Mouse (Mus musculus): ENCODE results near the gene Gm867. TPM values are rescaled to one million over a fixed set of nuclear protein-coding genes. Genes with fewer than 3 reads are reported as not detected.
A peak's percentile ranks its signal among the peaks of the same experiment; 100 is the strongest.

Gm867 gene
- 0.08 and 0.26 TPM in 2 replicates for total RNA-seq (2012; rRNA removed)
- 1 to 10 TPM in 1 of 2 experiments, not detected in 1; 1.6 TPM for polyA plus RNA-seq (2012; ENCODE audit: insufficient read depth in 1 of 2, insufficient read length in 2 of 2, low read depth in 1 of 2, low replicate concordance in 2 of 2, missing spikeins in 1 of 2)

- H3K27me3 ChIP-seq (ENCODE audit: control insufficient read depth in 1 of 2, insufficient read depth in 2 of 2, low read length in 2 of 2) = no peaks in the 10 kb centered on the region
- no peaks in the 10 kb centered on the region for H3K9me3 ChIP-seq (replicated peaks; ENCODE audit: insufficient read depth, low read length)
- H3K79me2 ChIP-seq (ENCODE audit: control insufficient read depth, insufficient read depth, low read length, poor library complexity) = peaks cover 9% of the 10 kb centered on the region
- peak within 1 kb of the TSS in 1 of 2 experiments; percentile 36; a peak in 1 of 4 replicates for H3K4me3 ChIP-seq (ENCODE audit: control insufficient read depth in 1 of 2, insufficient read depth in 1 of 2, low read depth in 2 of 2, low read length in 2 of 2)
- peak within 1 kb of the TSS; percentile 45 for H3K27ac ChIP-seq (ENCODE audit: control insufficient read depth, low read depth, low read length)
- DNase-seq (ENCODE audit: low read depth, low spot score) = no peak
- peak within 1 kb of the TSS; percentile 45 for H3K9ac ChIP-seq (ENCODE audit: control insufficient read depth, low read depth, low read length, poor library complexity, severe bottlenecking)
- peaks cover 0 to 40% of the 10 kb centered on the region in 2 experiments; a peak in 2 of 4 replicates for H3K36me3 ChIP-seq (ENCODE audit: control insufficient read depth in 1 of 2, insufficient read depth in 2 of 2, low read length in 2 of 2)
- peaks cover 14 to 51% of the 10 kb centered on the region in 2 experiments for H3K4me1 ChIP-seq (ENCODE audit: control insufficient read depth in 1 of 2, insufficient read depth in 2 of 2, low read length in 2 of 2)
- no peak for TF ChIP-seq MYC (IDR thresholded peaks at IDR 0.05; ENCODE audit: low read depth, low read length)
- TF ChIP-seq HCFC1 (IDR thresholded peaks at IDR 0.05; ENCODE audit: low read depth, low read length) = no peak
- no peak for TF ChIP-seq RCOR1 (IDR thresholded peaks at IDR 0.05; ENCODE audit: low read depth, low read length)
- TF ChIP-seq ZKSCAN1 (IDR thresholded peaks at IDR 0.05; ENCODE audit: low read depth, low read length) = no peak
- no peak for TF ChIP-seq SMC3 (IDR thresholded peaks at IDR 0.05; ENCODE audit: low read depth, low read length)
- TF ChIP-seq ZMIZ1 (IDR thresholded peaks at IDR 0.05; ENCODE audit: low read depth, low read length) = no peak
- TF ChIP-seq KAT2A (conservative IDR thresholded peaks at IDR 0.05; ENCODE audit: low read depth, low read length) = no peak
- no peak for TF ChIP-seq E2F4 (IDR thresholded peaks at IDR 0.05; ENCODE audit: borderline replicate concordance, low read depth, low read length)
- no peak for TF ChIP-seq POLR2A (IDR thresholded peaks at IDR 0.05; ENCODE audit: control insufficient read depth in 1 of 2, insufficient read depth in 1 of 2, low read depth in 1 of 2, low read length in 2 of 2, poor library complexity in 1 of 2)
- TF ChIP-seq MEF2A (IDR thresholded peaks at IDR 0.05; ENCODE audit: extremely low read depth, insufficient replicate concordance, low read depth, low read length, poor library complexity, severe bottlenecking) = no peak
- TF ChIP-seq NELFE (IDR thresholded peaks at IDR 0.05; ENCODE audit: low read depth, low read length) = no peak
Measured at GRCm38 (mm10) chr10:75940520-75940919, at the start of gene Gm867. Gene Gm867, minus strand, starts transcription at chr10:75940672.

- Histone ChIP-seq H3K9me3 (replicated peaks; ENCODE audit: insufficient read depth, low read length) (no peaks in the 10 kb centered on the region), H3K36me3 (ENCODE audit: control insufficient read depth in 1 of 2, insufficient read depth in 2 of 2, low read length in 2 of 2) (no peaks in the 10 kb centered on the region), H3K79me2 (ENCODE audit: control insufficient read depth, insufficient read depth, low read length, poor library complexity) (no peaks in the 10 kb centered on the region), H3K27me3 (ENCODE audit: control insufficient read depth in 1 of 2, insufficient read depth in 2 of 2, low read length in 2 of 2) (peaks cover 2 to 8% of the 10 kb centered on the region in 2 experiments; a peak in 3 of 4 replicates), H3K27ac (ENCODE audit: control insufficient read depth, low read depth, low read length) (no peak overlapping the region), H3K9ac (ENCODE audit: control insufficient read depth, low read depth, low read length, poor library complexity, severe bottlenecking) (no peak overlapping the region), H3K4me1 (ENCODE audit: control insufficient read depth in 1 of 2, insufficient read depth in 2 of 2, low read length in 2 of 2) (no peaks in the 10 kb centered on the region), H3K4me3 (ENCODE audit: control insufficient read depth in 1 of 2, insufficient read depth in 1 of 2, low read depth in 2 of 2, low read length in 2 of 2) (no peak overlapping the region)
- TF ChIP-seq SMC3 (IDR thresholded peaks at IDR 0.05; ENCODE audit: low read depth, low read length) (no peak), MYB (IDR thresholded peaks at IDR 0.05; ENCODE audit: low read depth, low read length) (no peak), NELFE (IDR thresholded peaks at IDR 0.05; ENCODE audit: low read depth, low read length) (no peak), MXI1 (IDR thresholded peaks at IDR 0.05; ENCODE audit: low read depth, low read length) (no peak), TBP (IDR thresholded peaks at IDR 0.05; ENCODE audit: low read depth, low read length) (no peak), BHLHE40 (IDR thresholded peaks at IDR 0.05; ENCODE audit: borderline replicate concordance, low read depth, low read length) (no peak), POLR2AphosphoS2 (IDR thresholded peaks at IDR 0.05; ENCODE audit: low read length) (no peak), MYC (IDR thresholded peaks at IDR 0.05; ENCODE audit: low read depth, low read length) (no peak), USF2 (IDR thresholded peaks at IDR 0.05; ENCODE audit: borderline replicate concordance in 1 of 2, insufficient read depth in 1 of 2, low read depth in 1 of 2, low read length in 2 of 2) (no peak), USF1 (IDR thresholded peaks at IDR 0.05; ENCODE audit: low read depth, low read length) (no peak), ZKSCAN1 (IDR thresholded peaks at IDR 0.05; ENCODE audit: low read depth, low read length) (no peak), POLR2A (IDR thresholded peaks at IDR 0.05; ENCODE audit: control insufficient read depth in 1 of 2, insufficient read depth in 1 of 2, low read depth in 1 of 2, low read length in 2 of 2, poor library complexity in 1 of 2) (no peak), UBTF (IDR thresholded peaks at IDR 0.05; ENCODE audit: borderline replicate concordance, insufficient read depth, low read depth, low read length) (no peak)
- no peak for DNase-seq (ENCODE audit: low read depth, low spot score)
Measured at GRCm38 (mm10) chr10:75979432-75979831, 39.0 kb upstream of the Gm867 start.

All from MEL (cell line).